Mouse (Mus musculus) gastrocnemius, adult 18-20 months (tissue): ENCODE results near the gene Exosc8. TPM values are rescaled to one million over a fixed set of nuclear protein-coding genes. Genes with fewer than 3 reads are reported as not detected.

Experiments used
- DNase-seq: peaks from one replicate; pipeline ENCODE4 v3.0.0; 2021; ENCODE audit warnings: low spot score
- total RNA-seq, 2 experiments: library from RNA; stranded (reverse); gene quantifications; 2 replicates each; pipeline ENCODE4 v1.2.3; 2021

The Exosc8 gene
- total RNA-seq, 2 experiments from 2014 or later, result 10.2 to 10.9 TPM

DNA sequence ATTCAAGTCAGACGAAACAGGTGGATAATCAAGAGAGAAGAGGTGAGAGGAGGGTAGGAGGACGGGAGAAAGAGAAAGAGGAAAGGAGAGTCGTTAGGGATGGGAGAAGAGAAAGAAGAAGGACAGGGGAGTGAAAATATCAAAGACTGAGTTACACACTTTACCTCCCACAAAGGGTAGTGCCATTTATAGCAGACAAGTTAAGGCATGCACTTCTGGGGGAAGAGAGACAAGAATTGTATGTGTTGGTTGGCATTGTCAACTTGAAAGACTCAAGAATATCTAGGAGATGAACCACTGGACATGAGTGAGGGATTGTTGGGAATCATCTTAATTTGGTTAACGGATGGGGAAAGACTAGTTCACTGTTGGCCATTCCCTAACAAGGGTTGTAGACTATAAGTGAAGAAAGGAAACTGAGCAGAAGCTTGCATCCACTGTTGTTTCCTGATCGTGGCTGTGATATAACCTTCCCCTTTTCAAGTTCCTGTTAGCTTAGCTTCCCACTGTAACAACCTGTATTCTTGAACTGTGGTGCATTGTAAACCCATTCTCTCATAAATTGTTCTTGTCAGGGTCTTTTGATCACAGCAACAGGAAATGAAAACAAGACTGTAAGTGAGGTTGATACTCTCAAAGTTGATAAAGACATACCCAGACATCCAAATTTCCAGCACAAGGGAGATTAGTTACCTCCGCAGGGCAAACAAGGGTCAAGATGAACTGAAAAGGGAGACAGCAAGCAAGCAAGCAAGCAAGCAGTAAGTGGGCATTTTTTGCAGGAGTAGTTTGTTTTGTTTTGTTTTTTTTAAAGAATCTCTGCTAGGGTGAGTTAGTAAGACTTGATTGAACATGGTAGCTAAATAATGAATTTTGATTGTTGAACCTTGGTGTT is 53.6 kb downstream of the Exosc8 start:
- DNase-seq, result no peak

Other genes starting within 250 kb of the Exosc8 start
- 10 to 100 TPM in 1 of 2 experiments, 1 to 10 TPM in 1; 9.5 to 13.3 TPM for gene Supt20, start 42.6 kb downstream of the Exosc8 start, total RNA-seq
- not detected for gene Gm21958, start 21.0 kb downstream of the Exosc8 start, total RNA-seq
- gene Alg5, start 146 bp upstream of the Exosc8 start, total RNA-seq, result 1 to 10 TPM; 6.5 to 7.6 TPM
- gene Smad9, start 20.2 kb upstream of the Exosc8 start, total RNA-seq, result under 1 TPM; 0.18 to 0.28 TPM
- gene Rfxap, start 72.4 kb upstream of the Exosc8 start, total RNA-seq, result 10 to 100 TPM; 24.1 to 26.6 TPM
- gene Sertm1, start 180.5 kb upstream of the Exosc8 start, total RNA-seq, result not detected